Mouse (Mus musculus) kidney, adult 2 months (tissue): Measurements from ENCODE around the gene Tmtc1. TPM values are rescaled to one million over a fixed set of nuclear protein-coding genes. Genes with fewer than 3 reads are reported as not detected.

Experiments
- DNase-seq: peaks from one replicate; pipeline ENCODE4 v3.0.0; 2021
- H3K27ac ChIP-seq: fragments of 200-500 bp; 2 replicates; pipeline ENCODE4 v1.5.1; 2012; ENCODE audit warnings: low read depth, low read length, control low read depth, inconsistent platforms; ENCODE audit not compliant: insufficient read depth
- H3K27me3 ChIP-seq: fragments of 200-500 bp; replicated peaks from 2 replicates; pipeline ENCODE4 v1.6.1; 2012; ENCODE audit warnings: mild to moderate bottlenecking, moderate library complexity, low read length, inconsistent platforms; ENCODE audit not compliant: control insufficient read depth, insufficient read depth
- H3K36me3 ChIP-seq: fragments of 200-500 bp; 2 replicates; pipeline ENCODE4 v1.6.1; 2012; ENCODE audit warnings: mild to moderate bottlenecking, moderate library complexity, low read length, inconsistent platforms; ENCODE audit not compliant: control insufficient read depth, insufficient read depth
- H3K4me1 ChIP-seq: fragments of 200-500 bp; 2 replicates; pipeline ENCODE4 v1.6.1; 2011; ENCODE audit warnings: low read length; ENCODE audit not compliant: control insufficient read depth, insufficient read depth
- H3K4me3 ChIP-seq: fragments of 200-500 bp; 2 replicates; pipeline ENCODE4 v1.5.1; 2011; ENCODE audit warnings: mild to moderate bottlenecking, low read depth, low read length, control low read depth; ENCODE audit not compliant: insufficient read depth
- CTCF ChIP-seq: fragments of 200-500 bp; conservative IDR thresholded peaks from 2 replicates; pipeline ENCODE4 v1.5.1; 2011; ENCODE audit warnings: low read depth, mild to moderate bottlenecking, control low read depth, low read length, moderate library complexity, mixed read lengths; ENCODE audit not compliant: insufficient read depth, insufficient read length
- POLR2A ChIP-seq: fragments of 200-500 bp; IDR thresholded peaks from one replicate; pipeline ENCODE4 v1.6.1; 2011; ENCODE audit warnings: low read depth, low read length, control low read depth
- WGBS: fragments of 180-500 bp; shearing (Covaris S2); methylation state at CpG from one replicate; pipeline ENCODE4 v1.1.7; 2018; 5-methylcytosine and 5-hydroxymethylcytosine counted together
- polyA plus RNA-seq: library from polyadenylated mRNA; depleted of rRNA; stranded (reverse); fragments of >200 nt; gene quantifications from 2 replicates; pipeline ENCODE4 v1.2.3, GENCODE M21; 2012

The Tmtc1 gene
- polyA plus RNA-seq, 1 experiment = 11.0 TPM

DNA sequence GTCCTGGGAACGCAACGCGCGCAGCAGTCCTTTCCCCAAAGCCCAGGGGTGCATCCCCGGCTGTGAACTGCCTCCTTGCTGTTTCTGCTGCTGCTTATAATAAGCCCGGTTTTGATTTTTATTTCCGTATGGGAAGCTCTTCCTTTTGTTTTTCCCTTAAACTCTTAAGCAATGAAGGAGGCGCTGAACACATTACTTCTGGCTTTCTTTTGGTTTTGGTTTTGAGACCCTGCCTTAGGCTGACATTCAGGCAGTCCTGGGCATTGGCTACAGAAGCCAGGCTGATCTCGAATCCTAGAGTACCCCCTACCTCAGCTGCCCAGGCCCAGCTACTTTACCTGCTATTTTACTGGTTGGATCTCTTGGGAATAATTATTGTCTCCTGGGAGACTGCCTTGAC is 607 bp upstream of the Tmtc1 start:
- H3K4me3 ChIP-seq = peak overlapping the region; percentile 55
- no peaks in the 10 kb centered on the region for H3K36me3 ChIP-seq
- no peaks in the 10 kb centered on the region for H3K4me1 ChIP-seq
- H3K27me3 ChIP-seq = no peaks in the 10 kb centered on the region
- peak overlapping the region; percentile 21; the same call in 1 of the 2 replicates for H3K27ac ChIP-seq
- DNase-seq = peak; percentile 15
- TF ChIP-seq CTCF = no peak
- no peak for TF ChIP-seq POLR2A
- WGBS = 6% methylated on average over 9 of the region's 9 CpGs

DNA sequence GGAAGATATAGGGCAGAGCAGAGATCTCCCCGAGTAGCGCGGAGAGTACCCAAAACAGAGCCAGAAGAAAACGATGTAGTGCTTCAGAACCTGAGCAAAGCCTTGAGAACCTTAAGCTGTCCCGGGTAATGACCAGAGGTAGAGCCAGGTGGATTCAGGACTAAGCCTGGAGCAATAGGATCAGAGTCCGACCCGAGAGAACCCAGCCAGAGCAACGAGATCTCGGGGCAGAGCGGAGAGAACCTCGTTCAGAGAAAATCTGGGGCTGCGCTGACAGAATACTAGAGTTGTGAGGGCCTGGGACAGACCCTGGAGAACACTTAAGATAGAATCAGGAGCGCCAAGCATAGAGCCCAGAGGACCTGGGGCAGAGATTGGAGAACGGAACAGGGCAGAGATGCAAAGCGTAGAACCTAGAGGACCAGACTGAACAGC is 881 bp downstream of the Tmtc1 start:
- Histone ChIP-seq H3K27ac (no peak overlapping the region), H3K4me3 (peak overlapping the region; percentile 55), H3K4me1 (no peaks in the 10 kb centered on the region), H3K36me3 (no peaks in the 10 kb centered on the region), H3K27me3 (no peaks in the 10 kb centered on the region)
- peak; percentile 17 for DNase-seq
- TF ChIP-seq POLR2A (no peak), CTCF (no peak)
- 4% methylated on average over 15 of the region's 15 CpGs for WGBS

DNA sequence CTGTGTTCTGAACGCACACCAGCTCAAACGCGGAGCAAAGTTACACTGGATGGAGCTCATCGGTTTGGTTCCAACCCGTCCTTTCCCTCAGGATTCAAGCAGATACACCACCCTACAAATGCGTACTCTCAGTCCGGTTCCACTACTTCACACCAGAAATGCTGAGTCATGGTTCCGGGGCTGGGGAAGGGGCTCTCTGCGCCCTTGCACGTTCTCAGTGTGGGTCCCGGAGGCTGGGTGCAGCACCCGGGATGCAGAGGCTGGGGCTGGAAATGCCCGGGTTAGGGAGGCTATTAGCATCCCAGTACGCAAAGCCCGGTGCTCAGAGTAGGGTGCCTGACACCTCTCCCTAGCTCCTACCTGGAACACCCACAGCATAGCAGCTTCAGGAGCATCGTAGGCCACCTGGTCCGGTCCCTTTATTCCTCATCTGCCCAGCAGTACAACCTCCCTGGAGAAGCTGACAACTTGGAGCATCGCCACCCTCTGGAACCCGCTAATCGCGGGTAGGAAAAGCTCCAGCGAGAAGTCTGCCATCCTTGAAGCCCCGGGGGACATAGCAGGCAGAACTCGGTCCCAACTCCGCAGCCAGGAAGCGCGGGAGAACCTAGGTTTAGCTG is 1.4 kb downstream of the Tmtc1 start:
- H3K27ac ChIP-seq = no peak overlapping the region
- 3% methylated on average over 27 of the region's 27 CpGs for WGBS
- no peaks in the 10 kb centered on the region for H3K27me3 ChIP-seq
- H3K4me3 ChIP-seq = peak overlapping the region; percentile 55
- H3K4me1 ChIP-seq = no peaks in the 10 kb centered on the region
- TF ChIP-seq POLR2A (no peak), CTCF (no peak)
- H3K36me3 ChIP-seq = no peaks in the 10 kb centered on the region
- DNase-seq = peak; percentile 15

DNA sequence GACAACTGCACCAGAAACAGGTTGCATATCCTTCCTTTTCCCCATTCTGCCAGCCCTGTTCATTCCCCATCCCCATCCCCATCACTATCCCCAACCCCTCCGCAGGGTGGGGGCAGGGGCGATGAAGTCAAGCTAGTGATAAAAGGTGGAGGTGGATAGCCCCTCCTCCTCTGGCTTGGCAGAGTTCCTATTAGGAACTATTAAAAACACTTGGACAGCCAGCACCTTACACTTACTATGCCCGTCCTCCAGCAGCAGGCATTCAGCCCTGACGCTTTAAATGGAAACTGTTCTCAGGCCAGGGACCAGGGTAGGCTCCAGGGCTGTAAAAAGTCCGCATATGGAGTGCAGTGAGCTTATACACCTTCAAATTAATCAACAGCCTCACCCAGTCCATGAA is 2.3 kb downstream of the Tmtc1 start:
- H3K27ac ChIP-seq = no peak overlapping the region
- no peak overlapping the region; the same call in 1 of the 2 replicates for H3K4me3 ChIP-seq
- TF ChIP-seq CTCF (no peak), POLR2A (no peak)
- no peaks in the 10 kb centered on the region for H3K36me3 ChIP-seq
- no peaks in the 10 kb centered on the region for H3K4me1 ChIP-seq
- no peaks in the 10 kb centered on the region for H3K27me3 ChIP-seq
- WGBS = 24% methylated on average over 5 of the region's 5 CpGs
- DNase-seq = peak; percentile 30

DNA sequence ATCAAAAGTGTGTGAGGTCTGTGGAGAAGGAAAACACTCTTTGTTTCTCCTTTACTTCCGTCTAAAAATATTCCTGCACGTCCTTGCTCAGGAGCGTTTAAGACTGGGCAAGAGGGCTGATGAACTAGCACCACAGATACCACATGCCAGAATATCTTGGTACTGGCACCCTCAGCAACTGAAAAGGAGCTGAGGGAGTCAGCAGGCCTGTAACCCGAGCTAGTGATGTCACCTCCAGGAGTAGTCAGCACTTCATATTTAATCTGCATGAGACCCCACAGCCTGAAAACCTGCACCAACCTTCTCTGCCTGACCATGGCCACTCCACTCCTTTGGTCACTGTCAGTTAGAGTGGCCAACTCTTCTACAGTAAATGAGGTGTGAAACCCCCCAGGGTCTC is 5.1 kb downstream of the Tmtc1 start:
- no peak for DNase-seq
- Histone ChIP-seq H3K4me3 (no peak overlapping the region), H3K27me3 (no peaks in the 10 kb centered on the region), H3K4me1 (no peaks in the 10 kb centered on the region), H3K27ac (no peak overlapping the region), H3K36me3 (no peaks in the 10 kb centered on the region)
- no peak for TF ChIP-seq CTCF
- TF ChIP-seq POLR2A = no peak
- 66% methylated on average over 4 of the region's 4 CpGs for WGBS

DNA sequence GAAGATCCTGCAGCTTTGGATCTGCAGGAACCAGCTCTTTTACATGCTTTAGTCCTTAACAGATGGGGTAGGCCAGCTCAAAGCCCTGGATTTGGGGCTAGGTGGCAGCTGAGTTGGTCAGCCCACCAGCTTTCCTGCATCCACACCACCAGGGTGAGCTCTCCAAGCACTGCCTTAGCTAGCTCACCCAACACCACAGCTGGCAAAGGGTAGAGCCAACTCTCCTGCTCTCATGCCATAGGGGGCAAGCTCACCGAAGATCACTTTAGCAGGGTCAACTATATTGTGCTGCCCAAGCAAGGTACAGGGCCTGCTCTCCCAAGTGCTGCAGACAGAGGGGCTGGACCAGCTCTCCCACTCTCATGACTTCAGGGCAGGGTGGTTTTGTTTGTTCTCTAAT is 6.6 kb downstream of the Tmtc1 start:
- TF ChIP-seq CTCF (no peak), POLR2A (no peak)
- H3K4me1 ChIP-seq = no peaks in the 10 kb centered on the region
- DNase-seq = no peak
- no peaks in the 10 kb centered on the region for H3K36me3 ChIP-seq
- H3K27ac ChIP-seq = 0 out of 2 replicates have a peak overlapping the region, but pooled peaks have one; percentile 27
- no peaks in the 10 kb centered on the region for H3K27me3 ChIP-seq
- H3K4me3 ChIP-seq = no peak overlapping the region
- WGBS = 90% methylated on average over 1 of the region's 1 CpGs

DNA sequence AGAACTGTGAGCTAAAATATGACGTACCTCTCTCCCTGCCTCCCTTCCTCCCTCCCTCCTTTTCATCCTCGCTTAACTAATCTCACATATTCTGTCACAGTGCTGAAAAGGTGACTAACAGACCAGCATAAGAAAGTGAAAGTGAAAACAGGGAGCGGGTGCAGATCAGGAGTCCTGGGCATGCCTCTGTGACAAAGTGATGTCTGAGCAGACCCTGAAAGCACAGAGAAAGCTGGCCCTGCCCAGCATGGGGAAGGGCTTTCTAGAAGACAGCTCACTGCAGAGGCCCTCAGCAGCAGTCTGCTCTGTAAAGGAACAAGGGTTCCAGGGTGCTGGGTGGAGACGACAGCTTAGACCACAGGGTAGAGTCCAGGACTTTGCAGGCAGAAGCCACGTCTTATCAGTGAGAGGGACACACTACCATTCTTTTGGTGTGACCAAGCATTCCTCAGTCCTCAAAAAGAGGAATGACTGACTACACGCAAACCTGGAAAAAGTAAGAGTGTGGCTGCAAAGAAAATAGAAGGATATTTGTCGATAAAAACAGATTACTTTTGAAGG is 7.7 kb downstream of the Tmtc1 start:
- Histone ChIP-seq H3K4me3 (no peak overlapping the region), H3K27ac (no peak overlapping the region), H3K4me1 (no peaks in the 10 kb centered on the region), H3K27me3 (no peaks in the 10 kb centered on the region), H3K36me3 (no peaks in the 10 kb centered on the region)
- TF ChIP-seq POLR2A (no peak), CTCF (no peak)
- DNase-seq = no peak
- WGBS = 81% methylated on average over 7 of the region's 7 CpGs
